Mouse (Mus musculus): ENCODE results near the gene Tmtc4. TPM values are rescaled to one million over a fixed set of nuclear protein-coding genes. Genes with fewer than 3 reads are reported as not detected.

Gene Tmtc4
- polyA plus RNA-seq, 1 experiment from 2014 or later = 43.5 TPM

DNA sequence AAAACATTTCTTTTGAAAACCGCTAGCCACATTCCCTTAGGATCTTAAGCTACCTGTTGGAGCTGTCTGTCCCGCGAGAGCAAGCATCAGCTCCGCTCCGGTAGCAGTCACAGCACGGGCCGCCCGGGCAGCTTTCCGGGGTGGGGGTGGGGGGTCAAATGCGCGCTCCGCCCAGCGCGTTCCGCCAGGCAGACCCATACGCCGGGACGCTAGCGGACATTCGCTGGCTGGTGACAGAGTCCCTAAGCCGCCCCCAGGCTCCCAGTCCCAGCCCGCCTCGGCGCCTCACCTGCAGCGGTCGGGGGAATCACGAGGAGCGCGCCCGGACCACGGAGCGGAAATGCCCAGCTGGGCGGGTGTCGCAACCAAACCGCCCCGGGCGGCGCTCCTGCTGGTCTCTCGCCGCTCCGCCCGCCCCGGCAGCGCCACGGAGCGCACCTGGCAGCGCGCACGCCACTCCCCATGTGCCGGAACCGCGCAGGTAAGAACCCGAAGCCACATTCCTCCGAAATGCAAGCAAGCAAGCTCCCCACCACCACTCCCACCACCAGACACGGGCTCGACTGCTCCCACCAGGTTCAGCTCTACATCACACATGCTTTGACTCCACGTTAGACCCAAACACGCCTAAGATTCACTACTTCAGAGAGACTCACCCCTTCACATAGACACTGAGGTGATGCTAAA is 70.9 kb downstream of the Tmtc4 start:
- ATAC-seq (ENCODE audit: insufficient number of reproducible peaks, insufficient read depth, low FRiP score, low TSS enrichment) = peak; percentile 79
- Histone ChIP-seq H3K4me3 (peak overlapping the region; percentile 53), H3K9me3 (no peaks in the 10 kb centered on the region), H3K27ac (no peak overlapping the region), H3K4me1 (no peaks in the 10 kb centered on the region), H3K9ac (peak overlapping the region; percentile 58), H3K27me3 (no peaks in the 10 kb centered on the region), H3K4me2 (replicated peaks) (peak overlapping the region; percentile 84), H3K36me3 (no peaks in the 10 kb centered on the region)
- under 1% methylated on average over 54 of the region's 58 CpGs for WGBS

GRCm38 (mm10) chr14:122912137-122912536 is 71.7 kb downstream of the Tmtc4 start:
- Histone ChIP-seq H3K4me2 (replicated peaks) (peak overlapping the region; percentile 84), H3K27ac (no peak overlapping the region), H3K36me3 (no peaks in the 10 kb centered on the region), H3K4me3 (peak overlapping the region; percentile 53), H3K4me1 (no peaks in the 10 kb centered on the region), H3K27me3 (no peaks in the 10 kb centered on the region), H3K9me3 (no peaks in the 10 kb centered on the region), H3K9ac (no peak overlapping the region)
- ATAC-seq (ENCODE audit: insufficient number of reproducible peaks, insufficient read depth, low FRiP score, low TSS enrichment) = no peak
- WGBS = 38% methylated on average over 1 of the region's 1 CpGs

DNA sequence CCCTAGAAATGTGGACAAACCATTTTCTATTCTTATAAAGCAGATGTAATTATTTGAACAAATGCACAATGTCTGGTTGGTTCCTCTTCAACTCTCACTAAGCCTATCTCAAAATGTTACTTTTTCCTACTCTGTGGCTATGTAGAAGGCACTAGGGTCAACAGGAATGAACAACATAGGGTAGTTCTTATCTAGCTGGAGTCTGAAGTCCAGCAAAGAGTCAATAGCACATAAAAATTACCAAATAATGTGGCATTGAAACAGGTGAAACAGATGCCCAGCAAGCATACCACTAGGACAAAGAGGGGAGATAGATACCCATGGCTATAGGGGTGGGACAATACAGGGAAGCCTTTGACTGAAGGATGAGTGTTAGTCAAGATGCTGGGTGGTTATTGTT is 72.6 kb downstream of the Tmtc4 start:
- ATAC-seq (ENCODE audit: insufficient number of reproducible peaks, insufficient read depth, low FRiP score, low TSS enrichment) = no peak
- Histone ChIP-seq H3K9ac (no peak overlapping the region), H3K4me1 (no peaks in the 10 kb centered on the region), H3K27ac (no peak overlapping the region), H3K4me2 (replicated peaks) (no peak overlapping the region), H3K36me3 (no peaks in the 10 kb centered on the region), H3K9me3 (no peaks in the 10 kb centered on the region), H3K27me3 (no peaks in the 10 kb centered on the region), H3K4me3 (no peak overlapping the region)

GRCm38 (mm10) chr14:122909368-122910091 is 74.3 kb downstream of the Tmtc4 start:
- ATAC-seq (ENCODE audit: insufficient number of reproducible peaks, insufficient read depth, low FRiP score, low TSS enrichment) = no peak
- H3K9ac ChIP-seq = no peak overlapping the region
- H3K9me3 ChIP-seq = no peaks in the 10 kb centered on the region
- 82% methylated on average over 5 of the region's 5 CpGs for WGBS
- no peak overlapping the region for H3K27ac ChIP-seq
- no peak overlapping the region for H3K4me2 ChIP-seq (replicated peaks)
- H3K36me3 ChIP-seq = no peaks in the 10 kb centered on the region
- no peak overlapping the region for H3K4me3 ChIP-seq
- H3K27me3 ChIP-seq = no peaks in the 10 kb centered on the region
- H3K4me1 ChIP-seq = no peaks in the 10 kb centered on the region

- no peaks in the 10 kb centered on the region for H3K36me3 ChIP-seq
- H3K27me3 ChIP-seq = no peaks in the 10 kb centered on the region
- H3K4me3 ChIP-seq = no peak overlapping the region
- WGBS = 94% methylated on average over 4 of the region's 4 CpGs
- H3K9me3 ChIP-seq = no peaks in the 10 kb centered on the region
- no peak for ATAC-seq (ENCODE audit: insufficient number of reproducible peaks, insufficient read depth, low FRiP score, low TSS enrichment)
- no peak overlapping the region for H3K9ac ChIP-seq
- H3K27ac ChIP-seq = no peak overlapping the region
- no peak overlapping the region for H3K4me2 ChIP-seq (replicated peaks)
- H3K4me1 ChIP-seq = no peaks in the 10 kb centered on the region
These were observed 75.8 kb downstream of the Tmtc4 start for GRCm38 (mm10) chr14:122908075-122908474.

- Histone ChIP-seq H3K27ac (no peak overlapping the region), H3K4me2 (replicated peaks) (no peak overlapping the region), H3K27me3 (no peaks in the 10 kb centered on the region), H3K4me3 (no peak overlapping the region), H3K4me1 (peaks cover 7% of the 10 kb centered on the region; the same call in 1 of the 2 replicates), H3K36me3 (no peaks in the 10 kb centered on the region), H3K9ac (no peak overlapping the region), H3K9me3 (no peaks in the 10 kb centered on the region)
- WGBS = 88% methylated on average over 1 of the region's 1 CpGs
- no peak for ATAC-seq (ENCODE audit: insufficient number of reproducible peaks, insufficient read depth, low FRiP score, low TSS enrichment)
These were observed 78.8 kb downstream of the Tmtc4 start for GRCm38 (mm10) chr14:122905007-122905406.

- no peak overlapping the region for H3K4me2 ChIP-seq (replicated peaks)
- no peaks in the 10 kb centered on the region for H3K36me3 ChIP-seq
- H3K9ac ChIP-seq = no peak overlapping the region
- no peaks in the 10 kb centered on the region for H3K9me3 ChIP-seq
- H3K27me3 ChIP-seq = no peaks in the 10 kb centered on the region
- ATAC-seq (ENCODE audit: insufficient number of reproducible peaks, insufficient read depth, low FRiP score, low TSS enrichment) = no peak
- H3K4me3 ChIP-seq = no peak overlapping the region
- no peak overlapping the region for H3K27ac ChIP-seq
- peaks cover 7% of the 10 kb centered on the region; the same call in 1 of the 2 replicates for H3K4me1 ChIP-seq
- WGBS = 45% methylated on average over 2 of the region's 2 CpGs
These were observed 79.9 kb downstream of the Tmtc4 start for GRCm38 (mm10) chr14:122903923-122904351.

DNA sequence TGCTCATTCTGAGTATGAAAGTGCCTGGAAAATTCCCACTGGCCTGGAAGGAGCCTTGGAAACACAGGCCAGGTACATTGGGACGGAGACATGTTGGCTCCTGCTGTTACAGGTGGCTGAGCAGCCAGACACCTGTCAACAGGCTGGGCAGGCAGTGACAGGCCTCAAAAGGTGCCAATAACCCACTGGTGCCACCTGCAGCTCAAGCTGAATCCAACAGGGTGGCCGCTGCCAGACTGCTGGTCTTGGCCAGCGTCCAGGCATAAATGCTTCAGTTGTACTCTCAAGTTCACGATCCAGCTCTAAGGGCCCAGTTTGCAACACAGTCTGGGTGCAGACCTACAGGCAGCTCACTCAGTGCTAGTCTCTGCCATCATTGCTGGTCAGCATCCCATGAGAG is 81.0 kb downstream of the Tmtc4 start:
- H3K4me1 ChIP-seq = peaks cover 7% of the 10 kb centered on the region; the same call in 1 of the 2 replicates
- no peaks in the 10 kb centered on the region for H3K9me3 ChIP-seq
- H3K27ac ChIP-seq = no peak overlapping the region
- H3K4me2 ChIP-seq (replicated peaks) = no peak overlapping the region
- H3K27me3 ChIP-seq = no peaks in the 10 kb centered on the region
- no peak for ATAC-seq (ENCODE audit: insufficient number of reproducible peaks, insufficient read depth, low FRiP score, low TSS enrichment)
- no peak overlapping the region for H3K4me3 ChIP-seq
- no peaks in the 10 kb centered on the region for H3K36me3 ChIP-seq
- no peak overlapping the region for H3K9ac ChIP-seq
- WGBS = 74% methylated on average over 4 of the region's 4 CpGs

GRCm38 (mm10) chr14:122902136-122902535 is 81.7 kb downstream of the Tmtc4 start:
- Histone ChIP-seq H3K36me3 (no peaks in the 10 kb centered on the region), H3K9me3 (no peaks in the 10 kb centered on the region), H3K9ac (no peak overlapping the region), H3K27ac (no peak overlapping the region), H3K4me3 (no peak overlapping the region), H3K4me1 (peaks cover 7% of the 10 kb centered on the region; the same call in 1 of the 2 replicates), H3K27me3 (no peaks in the 10 kb centered on the region), H3K4me2 (replicated peaks) (no peak overlapping the region)
- WGBS = 63% methylated on average over 2 of the region's 2 CpGs
- ATAC-seq (ENCODE audit: insufficient number of reproducible peaks, insufficient read depth, low FRiP score, low TSS enrichment) = no peak

GRCm38 (mm10) chr14:122901715-122902114 is 82.1 kb downstream of the Tmtc4 start:
- no peaks in the 10 kb centered on the region for H3K36me3 ChIP-seq
- H3K4me1 ChIP-seq = peaks cover 7% of the 10 kb centered on the region; the same call in 1 of the 2 replicates
- H3K4me2 ChIP-seq (replicated peaks) = no peak overlapping the region
- no peak overlapping the region for H3K9ac ChIP-seq
- H3K27ac ChIP-seq = no peak overlapping the region
- no peak overlapping the region for H3K4me3 ChIP-seq
- no peak for ATAC-seq (ENCODE audit: insufficient number of reproducible peaks, insufficient read depth, low FRiP score, low TSS enrichment)
- 84% methylated on average over 2 of the region's 2 CpGs for WGBS
- H3K9me3 ChIP-seq = no peaks in the 10 kb centered on the region
- H3K27me3 ChIP-seq = no peaks in the 10 kb centered on the region

- Histone ChIP-seq H3K4me3 (no peak overlapping the region), H3K27me3 (no peaks in the 10 kb centered on the region), H3K27ac (no peak overlapping the region), H3K9me3 (no peaks in the 10 kb centered on the region), H3K36me3 (no peaks in the 10 kb centered on the region), H3K4me1 (peaks cover 7% of the 10 kb centered on the region; the same call in 1 of the 2 replicates), H3K4me2 (replicated peaks) (no peak overlapping the region), H3K9ac (no peak overlapping the region)
- WGBS = 63% methylated on average over 3 of the region's 3 CpGs
- ATAC-seq (ENCODE audit: insufficient number of reproducible peaks, insufficient read depth, low FRiP score, low TSS enrichment) = no peak
These were observed 82.7 kb downstream of the Tmtc4 start for GRCm38 (mm10) chr14:122901177-122901576.

GRCm38 (mm10) chr14:122900679-122901078 is 83.2 kb downstream of the Tmtc4 start:
- Histone ChIP-seq H3K36me3 (no peaks in the 10 kb centered on the region), H3K4me1 (peaks cover 7% of the 10 kb centered on the region; the same call in 1 of the 2 replicates)
- peak; percentile 82 for ATAC-seq (ENCODE audit: insufficient number of reproducible peaks, insufficient read depth, low FRiP score, low TSS enrichment)

More at GRCm38 (mm10) chr14:122900679-122901078, 83.2 kb downstream of the Tmtc4 start:
- Histone ChIP-seq H3K9me3 (no peaks in the 10 kb centered on the region), H3K27me3 (no peaks in the 10 kb centered on the region), H3K27ac (peak overlapping the region; percentile 46; the same call in 1 of the 2 replicates), H3K9ac (no peak overlapping the region), H3K4me3 (no peak overlapping the region), H3K4me2 (replicated peaks) (no peak overlapping the region)

Data from embryonic facial prominence, embryonic 12.5 days (tissue).